Mouse (Mus musculus) activated CD4-positive, CD25-positive, alpha-beta regulatory T cell, adult 4 months (primary cell): ENCODE results near the gene Ssbp3. TPM values are rescaled to one million over a fixed set of nuclear protein-coding genes. Genes with fewer than 3 reads are reported as not detected.

Source experiments
- ATAC-seq: one replicate; pipeline ENCODE4 v1.8.0; 2017
- polyA plus RNA-seq, 2 experiments: library from polyadenylated mRNA; unstranded; fragments of 100-300 nt; shearing (Covaris generic); gene quantifications; one replicate each; pipeline ENCODE4 v1.2.1; 2017

Gene Ssbp3
- polyA plus RNA-seq, 2 experiments from 2014 or later, result 42.9 to 48.0 TPM

GRCm38 (mm10) chr4:106989226-106989983, 78.9 kb downstream of the Ssbp3 start:
- ATAC-seq, result no peak

DNA sequence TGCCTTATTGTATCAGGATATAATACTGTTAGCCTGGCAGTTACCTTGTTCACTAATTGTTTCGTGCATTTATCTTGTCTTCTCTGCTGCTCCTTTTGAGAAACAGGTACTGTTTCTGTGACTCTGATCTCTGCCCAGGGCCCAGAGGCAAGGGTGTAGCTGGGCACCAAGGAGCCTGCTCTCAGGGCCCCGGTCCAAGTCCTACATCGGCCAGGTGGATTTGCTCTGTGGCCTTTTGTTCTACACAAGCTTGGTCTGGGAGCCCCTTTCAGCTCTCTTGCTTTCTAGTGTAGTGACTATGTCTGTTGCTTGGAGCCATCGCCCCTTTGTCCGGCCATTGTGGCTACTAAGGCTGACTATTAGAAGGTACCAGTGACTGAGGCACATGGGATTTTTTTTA, 82.6 kb downstream of the Ssbp3 start:
- no peak for ATAC-seq

DNA sequence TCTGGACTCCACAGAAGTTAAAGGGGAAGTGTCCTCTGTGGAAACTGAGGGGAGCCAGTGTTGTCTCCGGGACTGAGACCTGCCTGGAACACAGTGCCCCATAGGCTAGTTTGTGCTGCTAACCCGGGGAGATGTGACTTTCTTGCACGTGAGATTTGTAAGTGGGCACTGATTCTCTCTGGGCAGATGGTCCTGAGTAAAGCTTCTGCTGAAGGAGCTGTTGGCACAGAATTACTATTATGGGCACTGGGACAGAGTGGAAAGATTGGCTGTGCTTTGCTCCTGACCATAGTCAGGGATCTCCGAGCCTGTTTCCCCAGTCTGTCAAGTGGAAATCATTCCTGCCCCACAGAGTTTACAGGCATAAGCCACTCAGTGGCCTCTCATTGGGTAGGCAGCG, 83.8 kb downstream of the Ssbp3 start:
- no peak for ATAC-seq

DNA sequence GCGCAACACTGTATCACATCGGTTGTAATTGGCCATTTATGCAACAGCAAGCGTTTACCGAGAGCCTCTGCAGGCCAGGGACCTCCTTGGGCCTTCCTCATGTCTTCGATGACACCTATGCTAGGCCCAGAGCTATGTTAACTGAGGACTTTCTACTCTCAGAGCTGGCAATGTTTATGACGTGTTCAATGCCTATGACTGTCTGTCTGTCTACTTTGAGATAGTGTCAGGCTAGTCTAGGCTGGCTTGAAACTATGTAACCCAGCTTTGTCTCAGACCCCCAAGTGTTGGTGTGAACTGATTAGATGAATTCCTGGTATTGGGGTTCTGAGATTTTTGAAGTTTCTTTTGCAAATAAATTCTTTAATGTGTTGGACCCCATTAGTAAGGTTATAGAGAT, 84.6 kb downstream of the Ssbp3 start:
- no peak for ATAC-seq

- ATAC-seq, result no peak
Observed at GRCm38 (mm10) chr4:106995513-106995912, 85.0 kb downstream of the Ssbp3 start.

GRCm38 (mm10) chr4:106996305-106997076, 86.0 kb downstream of the Ssbp3 start:
- no peak for ATAC-seq

- no peak for ATAC-seq
Observed at GRCm38 (mm10) chr4:107001259-107001810, 90.8 kb downstream of the Ssbp3 start.

DNA sequence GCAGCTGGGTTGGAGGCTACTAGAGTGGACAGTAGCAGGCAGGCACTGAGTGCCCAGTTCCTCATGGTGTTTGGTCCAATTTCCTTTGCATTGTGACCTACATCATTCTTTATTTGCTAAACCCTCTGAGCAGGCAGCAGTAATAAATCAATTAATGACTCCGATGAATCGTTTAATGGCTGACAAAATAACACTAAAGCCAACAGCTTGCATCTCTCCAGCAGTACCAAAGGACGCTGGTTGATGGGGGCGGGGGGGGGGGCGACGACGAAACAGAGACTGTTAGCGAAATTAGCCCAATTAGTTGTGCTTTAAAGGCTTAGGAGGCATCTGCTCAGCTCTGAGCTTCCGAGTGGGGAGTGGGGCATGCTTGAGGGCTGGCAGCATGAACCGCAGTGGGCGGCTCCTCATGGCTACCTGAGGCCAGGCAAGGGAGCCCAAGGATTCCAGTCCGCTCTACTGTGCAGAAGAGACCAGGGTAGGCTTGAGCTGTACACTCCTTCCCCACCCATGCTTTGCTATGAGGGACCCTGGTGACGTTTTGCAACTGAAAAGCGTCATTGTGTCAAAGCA, 91.5 kb downstream of the Ssbp3 start:
- no peak for ATAC-seq

GRCm38 (mm10) chr4:107002517-107003165, 92.1 kb downstream of the Ssbp3 start:
- ATAC-seq, result no peak

GRCm38 (mm10) chr4:107003199-107003598, 92.7 kb downstream of the Ssbp3 start:
- ATAC-seq, result no peak

DNA sequence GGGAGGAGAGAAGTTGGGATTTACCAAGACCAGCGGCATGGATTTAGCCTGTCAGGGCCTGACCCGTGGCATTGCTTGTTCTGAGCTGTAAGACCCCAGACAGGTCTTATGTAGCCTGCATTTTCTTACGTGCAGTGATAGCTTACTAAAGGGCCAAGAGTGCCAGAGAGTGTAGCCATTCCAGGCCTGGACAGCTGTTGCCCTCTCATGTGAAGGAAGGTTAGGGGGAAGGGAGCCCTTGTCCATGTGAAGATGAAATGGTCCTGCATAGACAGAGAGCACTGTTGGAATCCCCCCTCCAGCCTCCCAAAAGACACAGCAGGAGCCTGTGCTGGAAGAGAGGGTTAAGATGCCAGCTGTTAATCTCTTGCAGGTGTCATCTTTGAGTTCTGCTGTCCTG, 93.3 kb downstream of the Ssbp3 start:
- ATAC-seq, result no peak

- ATAC-seq, result no peak
Observed at GRCm38 (mm10) chr4:107004346-107004745, 93.8 kb downstream of the Ssbp3 start.

DNA sequence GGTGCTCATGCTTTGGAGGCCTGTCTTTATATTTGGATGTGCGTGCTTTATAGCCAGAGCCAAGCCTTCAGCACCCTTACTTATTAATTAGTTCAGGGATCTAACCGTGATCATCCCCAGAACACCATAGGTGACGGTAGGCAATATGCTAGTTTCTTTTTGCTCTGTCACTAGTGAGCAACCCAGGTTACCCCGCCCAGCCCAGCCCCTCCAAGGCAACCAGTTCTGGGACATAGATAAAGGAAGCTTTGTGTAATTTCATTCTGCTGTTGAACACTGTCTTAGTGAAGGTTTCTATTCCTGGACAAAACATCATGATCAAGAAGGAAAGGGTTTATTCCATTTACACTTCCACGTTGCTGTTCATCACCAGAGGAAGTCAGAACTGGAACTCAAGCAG, 94.7 kb downstream of the Ssbp3 start:
- ATAC-seq, result no peak

DNA sequence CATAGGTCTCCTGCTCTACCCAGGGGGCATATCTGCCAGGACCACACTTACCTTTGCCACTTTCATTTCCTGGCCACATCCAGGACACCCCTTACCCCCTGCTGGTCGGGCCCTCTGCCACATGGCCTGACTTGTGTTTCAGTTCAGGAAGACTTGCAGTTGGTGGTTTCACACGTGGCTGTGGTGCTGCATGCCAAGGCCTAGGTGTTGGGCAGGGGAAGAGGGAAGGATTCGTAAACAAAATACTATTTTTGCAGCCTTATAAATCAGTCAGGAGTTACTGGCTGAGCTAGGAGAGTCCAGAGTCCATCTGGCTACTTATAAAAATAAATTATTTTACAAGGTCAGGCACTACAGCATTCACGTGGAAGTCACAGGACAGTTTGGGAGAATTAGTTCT, 95.7 kb downstream of the Ssbp3 start:
- ATAC-seq, result no peak

- ATAC-seq, result no peak
Observed at GRCm38 (mm10) chr4:107006807-107007206, 96.3 kb downstream of the Ssbp3 start.

- no peak for ATAC-seq
Observed at GRCm38 (mm10) chr4:107007359-107007758, 96.9 kb downstream of the Ssbp3 start.

GRCm38 (mm10) chr4:107008161-107008560, 97.7 kb downstream of the Ssbp3 start:
- no peak for ATAC-seq

GRCm38 (mm10) chr4:107009548-107009947, 99.0 kb downstream of the Ssbp3 start:
- ATAC-seq, result no peak

GRCm38 (mm10) chr4:107011325-107012004, 101.0 kb downstream of the Ssbp3 start:
- no peak for ATAC-seq

DNA sequence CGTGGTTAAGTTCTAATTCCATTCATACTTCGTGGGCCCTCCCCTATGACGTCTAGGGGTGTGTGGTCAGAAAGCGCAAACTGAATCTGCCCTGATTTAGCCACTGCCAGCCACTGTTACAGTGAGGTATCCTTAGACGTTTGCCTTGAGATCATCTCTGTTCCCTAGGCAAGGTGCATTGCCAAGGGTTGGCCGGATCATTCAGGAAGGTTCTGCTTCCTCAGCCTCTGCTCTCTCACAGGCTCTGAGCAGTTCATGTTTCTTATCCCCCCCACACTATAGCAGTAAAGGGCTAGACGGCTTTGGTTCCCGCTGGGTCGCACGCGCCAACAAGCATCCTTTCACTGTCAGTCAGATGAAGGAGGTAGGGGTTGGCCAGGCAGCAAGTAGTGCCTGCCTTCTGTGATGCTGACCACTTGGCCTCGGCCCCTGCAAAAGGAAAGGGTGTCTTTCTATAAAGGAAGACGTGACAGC, 101.5 kb downstream of the Ssbp3 start:
- ATAC-seq, result no peak

DNA sequence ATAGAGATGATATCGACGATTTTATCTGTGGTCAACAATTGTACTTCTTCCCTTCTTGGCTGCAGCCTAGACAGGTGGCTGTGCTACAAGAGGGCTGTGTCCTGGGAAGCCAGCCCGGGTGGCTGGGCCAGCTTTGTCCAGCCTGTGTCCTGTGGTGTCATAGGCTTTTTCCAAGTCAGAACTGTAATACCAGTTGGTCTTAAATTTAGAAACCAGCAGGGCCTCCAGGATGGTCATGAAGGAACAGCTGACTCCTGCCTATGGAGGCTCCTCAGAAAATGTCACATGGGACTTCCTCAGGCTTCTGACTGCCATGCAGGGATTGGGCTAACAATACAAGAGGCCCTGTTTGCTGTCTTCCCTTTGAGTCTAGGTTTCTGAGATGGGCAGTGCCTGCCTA, 102.1 kb downstream of the Ssbp3 start:
- ATAC-seq, result no peak
